Mouse (Mus musculus) C2C12 (cell line): ENCODE measurements around the gene Pdzd2.

ENCODE experiments used
- CEBPB ChIP-seq: IDR thresholded peaks from one replicate; pipeline ENCODE4 v1.6.1; 2011; ENCODE audit warnings: low read depth, mild to moderate bottlenecking, control low read depth, moderate library complexity
- CTCF ChIP-seq: IDR thresholded peaks from one replicate; pipeline ENCODE4 v1.5.1; 2011; ENCODE audit not compliant: control insufficient read depth, insufficient read depth, insufficient read length
- FOSL1 ChIP-seq: IDR thresholded peaks from one replicate; pipeline ENCODE4 v1.8.0; 2011; ENCODE audit warnings: mild to moderate bottlenecking, low read length; ENCODE audit not compliant: poor library complexity, insufficient read depth, severe bottlenecking
- MAX ChIP-seq: IDR thresholded peaks from one replicate; pipeline ENCODE4 v1.6.1; 2011; ENCODE audit warnings: mild to moderate bottlenecking, control low read depth
- MYOD1 ChIP-seq: IDR thresholded peaks from one replicate; pipeline ENCODE4 v1.6.1; 2011; ENCODE audit warnings: low read depth; ENCODE audit not compliant: control insufficient read depth, insufficient read length
- MYOG ChIP-seq: IDR thresholded peaks from one replicate; pipeline ENCODE4 v1.6.1; 2011; ENCODE audit not compliant: control insufficient read depth, insufficient read length; ENCODE audit errors: extremely low read depth
- USF1 ChIP-seq: IDR thresholded peaks from one replicate; pipeline ENCODE4 v1.6.1; 2011; ENCODE audit warnings: low read depth, mild to moderate bottlenecking, control low read depth, moderate library complexity

DNA sequence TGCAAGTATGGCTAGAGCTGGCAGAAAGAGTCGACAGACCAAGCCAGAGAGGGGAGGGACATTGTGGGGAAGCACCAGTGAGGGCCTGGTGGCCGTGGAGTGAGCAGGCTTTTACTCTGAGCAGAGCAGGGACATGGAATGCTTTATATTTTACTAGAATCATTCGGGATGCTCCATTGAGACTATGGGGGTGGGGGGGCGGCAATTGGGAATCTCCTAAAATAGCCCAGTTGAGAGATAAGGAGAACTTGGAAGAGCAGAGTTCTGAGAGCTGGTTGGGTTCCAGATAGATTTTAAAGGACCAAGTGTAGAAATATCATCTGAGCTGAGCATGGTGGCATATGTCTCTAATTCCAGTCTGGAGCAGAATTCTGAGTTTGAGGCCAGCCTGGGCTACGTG is 14.5 kb downstream of the Pdzd2 start:
- no peak for TF ChIP-seq USF1
- TF ChIP-seq CTCF: no peak
- TF ChIP-seq MAX: no peak
- TF ChIP-seq FOSL1: no peak
- TF ChIP-seq MYOD1: no peak
- no peak for TF ChIP-seq CEBPB
- no peak for TF ChIP-seq MYOG
